Mouse (Mus musculus): ENCODE measurements around the gene Zkscan8. TPM values are rescaled to one million over a fixed set of nuclear protein-coding genes. Genes with fewer than 3 reads are reported as not detected.
"Not testable (repeated sequence)": the region's sequence is repeated elsewhere in the genome, so short reads cannot be mapped to it uniquely, and the experiment has no call there.

The Zkscan8 gene
- total and polyA plus RNA-seq, 3 experiments, result 5.8 to 36.9 (median 15.7) TPM

GRCm38 (mm10) chr13:21506221-21506649 is 24.7 kb downstream of the Zkscan8 start:
- peak; percentile 86 for DNase-seq (ENCODE audit: low spot score)
- Histone ChIP-seq H3K4me1 (ENCODE audit: insufficient read depth, low read depth, low read length) (peaks cover 4% of the 10 kb centered on the region), H3K36me3 (replicated peaks) (no peaks in the 10 kb centered on the region), H3K9me3 (replicated peaks) (no peaks in the 10 kb centered on the region), H3K4me3 (ENCODE audit: low read depth, low read length) (peak overlapping the region; percentile 76), H3K27me3 (ENCODE audit: insufficient read depth, low read length) (no peaks in the 10 kb centered on the region)
- TF ChIP-seq GATA2 (IDR thresholded peaks at IDR 0.05; ENCODE audit: borderline replicate concordance, low read depth, low read length) (no peak), GATA1 (IDR thresholded peaks at IDR 0.05; ENCODE audit: borderline replicate concordance, low read length) (no peak)
- peak; percentile 96 for ATAC-seq (ENCODE audit: extremely low read depth, insufficient number of reproducible peaks, low FRiP score, poor library complexity, severe bottlenecking)

GRCm38 (mm10) chr13:21502296-21502695 is 28.6 kb downstream of the Zkscan8 start:
- Histone ChIP-seq H3K27me3 (ENCODE audit: insufficient read depth, low read length) (peaks cover 4% of the 10 kb centered on the region), H3K36me3 (replicated peaks) (no peaks in the 10 kb centered on the region), H3K9me3 (replicated peaks) (no peaks in the 10 kb centered on the region), H3K4me3 (ENCODE audit: low read depth, low read length) (no peak overlapping the region), H3K4me1 (ENCODE audit: insufficient read depth, low read depth, low read length) (peaks cover 4% of the 10 kb centered on the region)
- DNase-seq (ENCODE audit: low spot score) (no peak), ATAC-seq (ENCODE audit: extremely low read depth, insufficient number of reproducible peaks, low FRiP score, poor library complexity, severe bottlenecking) (no peak)
- TF ChIP-seq GATA2 (IDR thresholded peaks at IDR 0.05; ENCODE audit: borderline replicate concordance, low read depth, low read length) (no peak), POLR2AphosphoS5 (IDR thresholded peaks at IDR 0.05; ENCODE audit: insufficient replicate concordance, low read depth, low read length) (no peak), GATA1 (IDR thresholded peaks at IDR 0.05; ENCODE audit: borderline replicate concordance, low read length) (no peak), TAL1 (conservative IDR thresholded peaks at IDR 0.05; ENCODE audit: low read depth, low read length) (no peak), CTCF (IDR thresholded peaks at IDR 0.05; ENCODE audit: low read depth, low read length) (no peak)

GRCm38 (mm10) chr13:21501182-21501581 is 29.7 kb downstream of the Zkscan8 start, which contains the start of gene Gm11273:
Gene Gm11273, minus strand, starts transcription at chr13:21501418.
- not testable (repeated sequence) for H3K9me3 ChIP-seq (replicated peaks); DNase-seq (ENCODE audit: low spot score); H3K36me3 ChIP-seq (replicated peaks); H3K4me3 ChIP-seq (ENCODE audit: low read depth, low read length); H3K27me3 ChIP-seq (ENCODE audit: insufficient read depth, low read length); H3K4me1 ChIP-seq (ENCODE audit: insufficient read depth, low read depth, low read length); ATAC-seq (ENCODE audit: extremely low read depth, insufficient number of reproducible peaks, low FRiP score, poor library complexity, severe bottlenecking)

GRCm38 (mm10) chr13:21495080-21495479 is 35.8 kb downstream of the Zkscan8 start, which contains the start of gene AK157302:
Gene AK157302, plus strand, starts transcription at chr13:21495223.
- no peaks in the 10 kb centered on the region for H3K4me1 ChIP-seq (ENCODE audit: insufficient read depth, low read depth, low read length)
- no peak for ATAC-seq (ENCODE audit: extremely low read depth, insufficient number of reproducible peaks, low FRiP score, poor library complexity, severe bottlenecking)
- H3K36me3 ChIP-seq (replicated peaks), result no peaks in the 10 kb centered on the region
- TF ChIP-seq GATA1 (IDR thresholded peaks at IDR 0.05; ENCODE audit: borderline replicate concordance, low read length), result no peak
- TF ChIP-seq CTCF (IDR thresholded peaks at IDR 0.05; ENCODE audit: low read depth, low read length), result no peak
- no peak for TF ChIP-seq POLR2AphosphoS5 (IDR thresholded peaks at IDR 0.05; ENCODE audit: insufficient replicate concordance, low read depth, low read length)
- no peak for TF ChIP-seq TAL1 (conservative IDR thresholded peaks at IDR 0.05; ENCODE audit: low read depth, low read length)
- no peak for TF ChIP-seq GATA2 (IDR thresholded peaks at IDR 0.05; ENCODE audit: borderline replicate concordance, low read depth, low read length)
- H3K9me3 ChIP-seq (replicated peaks), result no peaks in the 10 kb centered on the region
- H3K4me3 ChIP-seq (ENCODE audit: low read depth, low read length), result no peak within 1 kb of the TSS
- no peak for DNase-seq (ENCODE audit: low spot score)
- peaks cover 6% of the 10 kb centered on the region for H3K27me3 ChIP-seq (ENCODE audit: insufficient read depth, low read length)

GRCm38 (mm10) chr13:21492847-21493246 is 38.1 kb downstream of the Zkscan8 start:
- peaks cover 2% of the 10 kb centered on the region; the same call in 1 of the 2 replicates for H3K27me3 ChIP-seq (ENCODE audit: insufficient read depth, low read length)
- no peaks in the 10 kb centered on the region for H3K4me1 ChIP-seq (ENCODE audit: insufficient read depth, low read depth, low read length)
- TF ChIP-seq GATA1 (IDR thresholded peaks at IDR 0.05; ENCODE audit: borderline replicate concordance, low read length) (no peak), GATA2 (IDR thresholded peaks at IDR 0.05; ENCODE audit: borderline replicate concordance, low read depth, low read length) (no peak), TAL1 (conservative IDR thresholded peaks at IDR 0.05; ENCODE audit: low read depth, low read length) (no peak), POLR2AphosphoS5 (IDR thresholded peaks at IDR 0.05; ENCODE audit: insufficient replicate concordance, low read depth, low read length) (no peak), CTCF (IDR thresholded peaks at IDR 0.05; ENCODE audit: low read depth, low read length) (no peak)
- no peaks in the 10 kb centered on the region for H3K9me3 ChIP-seq (replicated peaks)
- H3K4me3 ChIP-seq (ENCODE audit: low read depth, low read length), result no peak overlapping the region
- H3K36me3 ChIP-seq (replicated peaks), result no peaks in the 10 kb centered on the region
- ATAC-seq (ENCODE audit: extremely low read depth, insufficient number of reproducible peaks, low FRiP score, poor library complexity, severe bottlenecking) (no peak), DNase-seq (ENCODE audit: low spot score) (no peak)

GRCm38 (mm10) chr13:21486881-21487280 is 44.0 kb downstream of the Zkscan8 start:
- H3K4me3 ChIP-seq (ENCODE audit: low read depth, low read length), result no peak overlapping the region
- 0 out of 2 replicates have a peak, but pooled peaks cover 2% of the 10 kb centered on the region for H3K9me3 ChIP-seq (replicated peaks)
- peaks cover 11% of the 10 kb centered on the region for H3K27me3 ChIP-seq (ENCODE audit: insufficient read depth, low read length)
- H3K4me1 ChIP-seq (ENCODE audit: insufficient read depth, low read depth, low read length), result no peaks in the 10 kb centered on the region
- no peak for TF ChIP-seq POLR2AphosphoS5 (IDR thresholded peaks at IDR 0.05; ENCODE audit: insufficient replicate concordance, low read depth, low read length)
- TF ChIP-seq GATA1 (IDR thresholded peaks at IDR 0.05; ENCODE audit: borderline replicate concordance, low read length), result no peak
- TF ChIP-seq CTCF (IDR thresholded peaks at IDR 0.05; ENCODE audit: low read depth, low read length), result no peak
- TF ChIP-seq GATA2 (IDR thresholded peaks at IDR 0.05; ENCODE audit: borderline replicate concordance, low read depth, low read length), result no peak
- no peak for TF ChIP-seq TAL1 (conservative IDR thresholded peaks at IDR 0.05; ENCODE audit: low read depth, low read length)
- DNase-seq (ENCODE audit: low spot score) (no peak), ATAC-seq (ENCODE audit: extremely low read depth, insufficient number of reproducible peaks, low FRiP score, poor library complexity, severe bottlenecking) (no peak)
- H3K36me3 ChIP-seq (replicated peaks), result no peaks in the 10 kb centered on the region

- ATAC-seq (ENCODE audit: extremely low read depth, insufficient number of reproducible peaks, low FRiP score, poor library complexity, severe bottlenecking); H3K4me1 ChIP-seq (ENCODE audit: insufficient read depth, low read depth, low read length); H3K4me3 ChIP-seq (ENCODE audit: low read depth, low read length); H3K9me3 ChIP-seq (replicated peaks); DNase-seq (ENCODE audit: low spot score); H3K36me3 ChIP-seq (replicated peaks): not testable (repeated sequence)
- peaks cover 20% of the 10 kb centered on the region for H3K27me3 ChIP-seq (ENCODE audit: insufficient read depth, low read length)
Measured at GRCm38 (mm10) chr13:21478759-21479670, 51.9 kb downstream of the Zkscan8 start, which contains the start of the genes Zkscan4 and Gm10065. Gene Zkscan4, plus strand, starts transcription at chr13:21478907. Gene Gm10065, minus strand, starts transcription at chr13:21479441.

All from G1E (cell line).